Mouse (Mus musculus): Measurements from ENCODE around the gene Hoxd3. TPM values are rescaled to one million over a fixed set of nuclear protein-coding genes. Genes with fewer than 3 reads are reported as not detected.

Gene Hoxd3
- total and polyA plus RNA-seq, 3 experiments, result not detected

GRCm38 (mm10) chr2:74714881-74715280 is 3.2 kb downstream of the Hoxd3 start:
- Histone ChIP-seq H3K27ac (ENCODE audit: control insufficient read depth, low read depth, low read length) (no peak overlapping the region), H3K27me3 (ENCODE audit: control insufficient read depth in 1 of 2, insufficient read depth in 2 of 2, low read length in 2 of 2) (peaks cover 0 to 1% of the 10 kb centered on the region in 2 experiments; a peak in 1 of 4 replicates), H3K36me3 (ENCODE audit: control insufficient read depth in 1 of 2, insufficient read depth in 2 of 2, low read length in 2 of 2) (no peaks in the 10 kb centered on the region), H3K9ac (ENCODE audit: control insufficient read depth, low read depth, low read length, poor library complexity, severe bottlenecking) (no peak overlapping the region), H3K9me3 (replicated peaks; ENCODE audit: insufficient read depth, low read length) (no peaks in the 10 kb centered on the region), H3K4me3 (ENCODE audit: control insufficient read depth in 1 of 2, insufficient read depth in 1 of 2, low read depth in 2 of 2, low read length in 2 of 2) (peak overlapping the region in 1 of 2 experiments; percentile 26; a peak in 1 of 4 replicates), H3K79me2 (ENCODE audit: control insufficient read depth, insufficient read depth, low read length, poor library complexity) (no peaks in the 10 kb centered on the region), H3K4me1 (ENCODE audit: control insufficient read depth in 1 of 2, insufficient read depth in 2 of 2, low read length in 2 of 2) (no peaks in the 10 kb centered on the region)
- peak; percentile 20 for DNase-seq (ENCODE audit: low read depth, low spot score)
- TF ChIP-seq JUND (IDR thresholded peaks at IDR 0.05; ENCODE audit: low read depth, low read length), result no peak
- TF ChIP-seq CHD2 (IDR thresholded peaks at IDR 0.05; ENCODE audit: low read length), result no peak
- no peak for TF ChIP-seq RCOR1 (IDR thresholded peaks at IDR 0.05; ENCODE audit: low read depth, low read length)
- TF ChIP-seq POLR2AphosphoS2 (IDR thresholded peaks at IDR 0.05; ENCODE audit: low read length), result no peak
- TF ChIP-seq POLR2A (IDR thresholded peaks at IDR 0.05; ENCODE audit: control insufficient read depth in 1 of 2, insufficient read depth in 1 of 2, low read depth in 1 of 2, low read length in 2 of 2, poor library complexity in 1 of 2), result no peak
- TF ChIP-seq MAZ (IDR thresholded peaks at IDR 0.05; ENCODE audit: low read depth, low read length), result no peak
- TF ChIP-seq ZNF384 (IDR thresholded peaks at IDR 0.05; ENCODE audit: low read depth, low read length), result no peak
- peak; percentile 73 for TF ChIP-seq NRF1 (IDR thresholded peaks at IDR 0.05; ENCODE audit: insufficient read depth, low read depth, low read length, poor library complexity, severe bottlenecking)

GRCm38 (mm10) chr2:74715504-74716241 is 3.9 kb downstream of the Hoxd3 start:
- Histone ChIP-seq H3K4me1 (ENCODE audit: control insufficient read depth in 1 of 2, insufficient read depth in 2 of 2, low read length in 2 of 2) (no peaks in the 10 kb centered on the region), H3K9ac (ENCODE audit: control insufficient read depth, low read depth, low read length, poor library complexity, severe bottlenecking) (peak overlapping the region; percentile 19; the same call in 1 of the 2 replicates), H3K4me3 (ENCODE audit: control insufficient read depth in 1 of 2, insufficient read depth in 1 of 2, low read depth in 2 of 2, low read length in 2 of 2) (peak overlapping the region; percentile 26 to 44; a peak in 3 of 4 replicates), H3K27me3 (ENCODE audit: control insufficient read depth in 1 of 2, insufficient read depth in 2 of 2, low read length in 2 of 2) (peaks cover 0 to 1% of the 10 kb centered on the region in 2 experiments; a peak in 1 of 4 replicates), H3K79me2 (ENCODE audit: control insufficient read depth, insufficient read depth, low read length, poor library complexity) (no peaks in the 10 kb centered on the region), H3K27ac (ENCODE audit: control insufficient read depth, low read depth, low read length) (no peak overlapping the region), H3K36me3 (ENCODE audit: control insufficient read depth in 1 of 2, insufficient read depth in 2 of 2, low read length in 2 of 2) (no peaks in the 10 kb centered on the region), H3K9me3 (replicated peaks; ENCODE audit: insufficient read depth, low read length) (no peaks in the 10 kb centered on the region)
- peak; percentile 92 for DNase-seq (ENCODE audit: low read depth, low spot score)
- TF ChIP-seq MYC (IDR thresholded peaks at IDR 0.05; ENCODE audit: low read depth, low read length) (no peak), NELFE (IDR thresholded peaks at IDR 0.05; ENCODE audit: low read depth, low read length) (no peak), GABPA (IDR thresholded peaks at IDR 0.05; ENCODE audit: low read depth, low read length) (no peak), ZNF384 (IDR thresholded peaks at IDR 0.05; ENCODE audit: low read depth, low read length) (no peak), ELF1 (IDR thresholded peaks at IDR 0.05; ENCODE audit: low read depth, low read length) (no peak), UBTF (IDR thresholded peaks at IDR 0.05; ENCODE audit: borderline replicate concordance, insufficient read depth, low read depth, low read length) (no peak), USF2 (IDR thresholded peaks at IDR 0.05; ENCODE audit: borderline replicate concordance in 1 of 2, insufficient read depth in 1 of 2, low read depth in 1 of 2, low read length in 2 of 2) (no peak), MAZ (IDR thresholded peaks at IDR 0.05; ENCODE audit: low read depth, low read length) (no peak), CTCF (IDR thresholded peaks at IDR 0.05 in 2 of 3, conservative IDR thresholded peaks at IDR 0.05 in 1 of 3; ENCODE audit: control insufficient read depth in 1 of 3, insufficient read depth in 1 of 3, low read depth in 2 of 3, low read length in 3 of 3, poor library complexity in 1 of 3, severe bottlenecking in 1 of 3) (peak; percentile 81 to 98 (median 87)), TBP (IDR thresholded peaks at IDR 0.05; ENCODE audit: low read depth, low read length) (no peak), NRF1 (IDR thresholded peaks at IDR 0.05; ENCODE audit: insufficient read depth, low read depth, low read length, poor library complexity, severe bottlenecking) (no peak), JUND (IDR thresholded peaks at IDR 0.05; ENCODE audit: low read depth, low read length) (no peak), ZC3H11A (IDR thresholded peaks at IDR 0.05; ENCODE audit: low read depth, low read length) (peak; percentile 88), RAD21 (IDR thresholded peaks at IDR 0.05; ENCODE audit: low read depth, low read length) (peak; percentile 93), CHD2 (IDR thresholded peaks at IDR 0.05; ENCODE audit: low read length) (no peak), SMC3 (IDR thresholded peaks at IDR 0.05; ENCODE audit: low read depth, low read length) (peak; percentile 86), POLR2A (IDR thresholded peaks at IDR 0.05; ENCODE audit: control insufficient read depth in 1 of 2, insufficient read depth in 1 of 2, low read depth in 1 of 2, low read length in 2 of 2, poor library complexity in 1 of 2) (no peak), HCFC1 (IDR thresholded peaks at IDR 0.05; ENCODE audit: low read depth, low read length) (no peak), ETS1 (IDR thresholded peaks at IDR 0.05; ENCODE audit: low read depth, low read length) (no peak), ZMIZ1 (IDR thresholded peaks at IDR 0.05; ENCODE audit: low read depth, low read length) (no peak), TCF12 (IDR thresholded peaks at IDR 0.05; ENCODE audit: low read depth, low read length) (no peak), KAT2A (conservative IDR thresholded peaks at IDR 0.05; ENCODE audit: low read depth, low read length) (no peak), SIN3A (IDR thresholded peaks at IDR 0.05; ENCODE audit: low read length) (no peak), E2F4 (IDR thresholded peaks at IDR 0.05; ENCODE audit: borderline replicate concordance, low read depth, low read length) (no peak), MEF2A (IDR thresholded peaks at IDR 0.05; ENCODE audit: extremely low read depth, insufficient replicate concordance, low read depth, low read length, poor library complexity, severe bottlenecking) (no peak), GATA1 (IDR thresholded peaks at IDR 0.05; ENCODE audit: low read depth, low read length) (no peak), POLR2AphosphoS2 (IDR thresholded peaks at IDR 0.05; ENCODE audit: low read length) (no peak)
